Mouse (Mus musculus) kidney, embryonic 14.5 days (tissue): Measurements from ENCODE around the gene Lfng. TPM values are rescaled to one million over a fixed set of nuclear protein-coding genes. Genes with fewer than 3 reads are reported as not detected.

ENCODE experiments used
- ATAC-seq: fragments of 200-750 bp; cut with Nextera tagmentation; 2 replicates; pipeline ENCODE4 v1.8.0; 2017; ENCODE audit warnings: moderate number of reproducible peaks, mild to moderate bottlenecking, moderate TSS enrichment, moderate library complexity; ENCODE audit not compliant: low FRiP score, low TSS enrichment
- H3K27ac ChIP-seq: fragments of 300-500 bp; sonication (generic); 2 replicates; pipeline ENCODE4 v1.5.1; 2014; ENCODE audit warnings: low read depth, mild to moderate bottlenecking, low read length, moderate library complexity, mixed read lengths
- H3K27me3 ChIP-seq: fragments of 300-500 bp; sonication (generic); 2 replicates; pipeline ENCODE4 v1.6.1; 2014; ENCODE audit warnings: mild to moderate bottlenecking, low read length; ENCODE audit not compliant: control insufficient read depth, insufficient read depth
- H3K36me3 ChIP-seq: fragments of 300-500 bp; sonication (generic); 2 replicates; pipeline ENCODE4 v1.6.1; 2014; ENCODE audit warnings: low read length, mixed read lengths; ENCODE audit not compliant: control insufficient read depth, insufficient read depth
- H3K4me1 ChIP-seq: fragments of 300-500 bp; sonication (generic); 2 replicates; pipeline ENCODE4 v1.6.1; 2014; ENCODE audit warnings: low read length, mixed read lengths; ENCODE audit not compliant: control insufficient read depth, insufficient read depth
- H3K4me2 ChIP-seq: fragments of 300-500 bp; sonication (generic); replicated peaks from 2 replicates; pipeline ENCODE4 v1.6.1; 2014; ENCODE audit warnings: low read depth, mild to moderate bottlenecking, low read length
- H3K4me3 ChIP-seq: fragments of 300-500 bp; sonication (generic); 2 replicates; pipeline ENCODE4 v1.5.1; 2014; ENCODE audit warnings: mild to moderate bottlenecking, low read length
- H3K9ac ChIP-seq: fragments of 300-500 bp; sonication (generic); 2 replicates; pipeline ENCODE4 v1.6.1; 2014; ENCODE audit warnings: low read depth, mild to moderate bottlenecking, low read length, moderate library complexity
- H3K9me3 ChIP-seq: fragments of 300-500 bp; sonication (generic); 2 replicates; pipeline ENCODE4 v1.6.1; 2016; ENCODE audit warnings: low read length; ENCODE audit not compliant: control insufficient read depth
- WGBS: fragments of 180-500 bp; shearing (Covaris S2); extraction: QIAGEN DNeasy Blood & Tissue Kit; methylation state at CpG from one replicate; pipeline ENCODE4 v1.1.7; 2014; 5-methylcytosine and 5-hydroxymethylcytosine counted together
- polyA plus RNA-seq: library from polyadenylated mRNA; unstranded; fragments of >200 nt; fragmentation: Nextera tagmentation; extraction: Ambion mirVana; gene quantifications from 2 replicates; pipeline ENCODE4 v1.2.1, GENCODE M21; 2014

Gene Lfng
- polyA plus RNA-seq, 1 experiment from 2014 or later = 39.0 TPM

DNA sequence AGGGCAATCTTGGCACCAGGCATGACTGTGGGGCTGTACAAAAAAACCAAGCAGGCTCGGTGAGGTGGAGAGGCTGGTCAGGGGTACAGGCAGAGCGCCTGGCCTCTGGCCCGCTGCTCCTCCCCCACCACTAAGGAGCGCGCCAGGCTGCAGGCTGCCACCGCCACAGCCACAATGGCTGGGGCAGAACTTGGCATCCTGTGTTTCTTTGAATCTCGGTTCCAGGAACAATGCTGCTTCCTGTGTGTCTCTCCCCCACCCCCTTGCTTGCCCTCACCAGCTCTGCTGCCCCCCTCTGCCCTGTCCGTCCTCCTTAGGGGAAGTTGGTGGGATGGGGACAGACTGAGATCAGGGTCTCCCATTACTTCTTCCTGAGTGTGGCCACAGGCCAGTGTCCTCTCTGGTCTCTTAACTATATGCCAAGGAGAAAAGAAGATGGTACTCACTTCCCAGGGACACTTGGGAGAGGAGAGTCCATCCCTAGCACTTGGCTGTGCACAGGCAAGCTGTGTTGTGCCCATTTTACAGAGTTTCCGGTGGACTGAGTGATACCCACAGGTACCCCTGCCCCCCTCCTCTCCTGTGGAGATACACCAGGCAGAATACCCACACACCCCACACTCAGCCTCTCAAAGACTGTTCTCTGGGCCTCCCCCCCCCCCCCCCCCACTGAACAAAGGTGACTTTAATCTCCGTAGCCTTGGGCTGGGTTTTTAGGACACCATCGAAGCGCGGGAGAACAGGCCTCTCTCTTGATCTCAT, 2.6 kb downstream of the Lfng start:
- Histone ChIP-seq H3K27me3 (no peaks in the 10 kb centered on the region), H3K4me1 (peaks cover 62% of the 10 kb centered on the region), H3K4me2 (peak overlapping the region; percentile 88), H3K27ac (peak overlapping the region; percentile 89), H3K9ac (peak overlapping the region; percentile 86; the same call in 1 of the 2 replicates), H3K36me3 (peaks cover 24% of the 10 kb centered on the region), H3K9me3 (no peaks in the 10 kb centered on the region), H3K4me3 (peak overlapping the region; percentile 69)
- 22% methylated on average over 13 of the region's 13 CpGs for WGBS
- no peak for ATAC-seq

DNA sequence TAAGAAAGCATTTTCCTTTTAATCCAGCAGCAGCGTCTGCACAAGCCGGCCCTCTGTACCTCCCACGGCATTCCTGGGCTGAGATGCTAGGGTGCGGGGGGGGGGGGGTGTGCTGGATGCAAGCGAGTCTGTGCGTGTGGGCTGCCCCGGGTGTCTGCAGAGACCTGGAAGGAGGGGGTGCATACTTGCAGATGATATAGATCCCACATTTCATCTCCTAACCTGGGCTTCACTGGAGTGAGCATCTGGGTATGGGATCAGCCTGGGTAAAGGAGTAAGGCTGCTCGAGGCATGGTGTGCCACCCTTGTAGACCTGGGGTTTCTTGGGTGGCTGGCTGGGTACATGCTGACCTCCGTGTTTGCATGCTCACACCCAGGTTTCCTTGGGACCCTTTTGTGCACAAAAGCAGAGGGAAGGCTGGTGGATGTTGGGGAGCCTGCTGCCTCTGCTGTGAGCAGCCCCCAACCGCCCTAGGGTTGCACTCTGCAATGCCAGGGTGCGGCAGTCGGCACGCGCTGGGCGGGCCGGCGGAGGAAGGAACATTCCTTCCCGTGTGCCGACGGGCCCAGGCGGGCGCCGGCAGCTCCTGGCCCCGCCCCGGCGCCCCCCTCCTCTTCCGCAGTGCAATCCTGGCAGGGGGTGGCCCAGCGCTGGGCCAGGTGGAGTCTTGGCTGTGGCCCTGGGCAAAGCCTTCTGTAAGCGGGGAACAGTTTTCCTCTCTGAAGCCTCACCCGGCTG, 3.3 kb downstream of the Lfng start:
- H3K9ac ChIP-seq = peak overlapping the region; percentile 86
- H3K27ac ChIP-seq = peak overlapping the region; percentile 89
- 1% methylated on average over 30 of the region's 30 CpGs for WGBS
- peak overlapping the region; percentile 69 for H3K4me3 ChIP-seq
- peaks cover 60% of the 10 kb centered on the region for H3K4me1 ChIP-seq
- peak overlapping the region; percentile 88 for H3K4me2 ChIP-seq
- no peaks in the 10 kb centered on the region for H3K9me3 ChIP-seq
- peak; percentile 9; the same call in 1 of the 2 replicates for ATAC-seq
- no peaks in the 10 kb centered on the region for H3K27me3 ChIP-seq
- H3K36me3 ChIP-seq = peaks cover 28% of the 10 kb centered on the region

DNA sequence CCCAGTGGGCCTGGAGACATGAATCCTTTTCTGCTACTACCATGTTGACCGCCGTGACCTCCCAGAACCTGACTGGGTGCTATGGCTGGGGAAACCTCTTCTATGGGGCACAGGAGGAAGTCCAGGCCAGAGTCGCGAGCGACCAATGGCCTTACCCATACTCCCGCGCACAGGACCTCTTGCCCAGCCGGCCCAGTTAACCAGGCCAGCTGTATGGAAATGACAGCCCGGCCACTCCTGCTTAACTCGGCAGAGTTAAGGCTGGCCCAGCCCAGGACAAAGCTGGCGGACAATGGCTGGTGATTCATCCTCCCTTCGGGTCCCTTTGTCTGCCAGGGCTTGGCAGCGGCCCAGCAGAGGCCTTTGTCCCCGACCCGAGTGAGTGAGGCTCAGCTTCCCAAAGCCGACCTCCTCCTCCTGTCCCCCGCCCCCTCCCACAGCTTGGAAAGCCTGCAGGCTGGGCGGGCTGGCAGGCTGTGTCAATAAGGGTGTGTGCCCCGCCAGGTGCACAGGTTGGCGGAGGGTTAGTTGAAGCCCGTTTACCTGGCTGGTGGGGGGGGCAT, 4.0 kb downstream of the Lfng start:
- H3K27ac ChIP-seq = peak overlapping the region; percentile 89
- H3K4me1 ChIP-seq = peaks cover 53% of the 10 kb centered on the region
- H3K27me3 ChIP-seq = no peaks in the 10 kb centered on the region
- ATAC-seq = no peak
- no peaks in the 10 kb centered on the region for H3K9me3 ChIP-seq
- peak overlapping the region; percentile 69 for H3K4me3 ChIP-seq
- 8% methylated on average over 21 of the region's 21 CpGs for WGBS
- H3K9ac ChIP-seq = peak overlapping the region; percentile 86
- H3K4me2 ChIP-seq = peak overlapping the region; percentile 88
- H3K36me3 ChIP-seq = peaks cover 28% of the 10 kb centered on the region

DNA sequence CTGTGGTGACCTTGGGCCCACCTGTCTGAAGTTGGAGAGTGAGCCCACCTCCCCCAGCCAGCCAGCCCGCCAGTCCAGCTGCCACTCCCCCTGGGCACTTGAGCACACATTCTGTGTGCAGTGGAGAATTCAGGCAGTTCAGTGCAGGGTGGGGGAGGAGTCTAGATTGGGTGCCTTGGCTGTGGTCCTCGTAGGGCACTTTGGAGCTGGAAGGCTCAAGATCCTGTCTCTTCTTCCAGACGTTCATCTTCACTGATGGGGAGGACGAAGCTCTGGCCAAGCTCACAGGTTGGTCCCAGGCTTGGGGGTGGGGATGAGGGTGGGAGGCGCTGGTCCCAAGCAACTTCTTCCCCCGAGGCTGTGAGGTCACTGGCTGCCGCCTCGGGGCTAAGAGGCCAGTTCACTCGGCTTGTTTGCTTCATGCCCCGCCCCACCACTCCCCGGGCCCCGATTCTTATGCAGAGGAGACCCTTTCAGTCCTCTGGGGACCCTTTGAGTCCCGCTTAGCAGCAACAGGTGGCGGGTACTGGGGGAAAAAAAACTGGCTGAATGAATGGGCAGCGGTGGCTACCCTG, 4.6 kb downstream of the Lfng start:
- 22% methylated on average over 15 of the region's 15 CpGs for WGBS
- peaks cover 28% of the 10 kb centered on the region for H3K36me3 ChIP-seq
- peak overlapping the region; percentile 86 for H3K9ac ChIP-seq
- H3K4me2 ChIP-seq = peak overlapping the region; percentile 88
- H3K4me3 ChIP-seq = peak overlapping the region; percentile 69
- peaks cover 48% of the 10 kb centered on the region for H3K4me1 ChIP-seq
- ATAC-seq = no peak
- no peaks in the 10 kb centered on the region for H3K27me3 ChIP-seq
- H3K9me3 ChIP-seq = no peaks in the 10 kb centered on the region
- H3K27ac ChIP-seq = peak overlapping the region; percentile 89

DNA sequence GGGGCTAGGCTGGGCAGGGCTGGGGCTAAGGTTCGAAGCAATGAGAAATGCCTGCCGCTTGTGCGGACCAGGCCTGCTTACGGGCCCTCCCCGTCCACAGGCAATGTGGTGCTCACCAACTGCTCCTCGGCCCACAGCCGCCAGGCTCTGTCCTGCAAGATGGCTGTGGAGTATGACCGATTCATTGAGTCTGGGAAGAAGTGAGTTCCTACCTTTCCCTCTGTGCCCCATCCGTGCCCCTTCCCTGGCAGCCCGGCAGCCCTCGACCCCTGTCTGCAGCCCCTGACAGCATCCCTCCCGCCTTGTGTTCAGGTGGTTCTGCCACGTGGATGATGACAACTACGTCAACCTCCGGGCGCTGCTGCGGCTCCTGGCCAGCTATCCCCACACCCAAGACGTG, 5.1 kb downstream of the Lfng start:
- Histone ChIP-seq H3K9ac (0 out of 2 replicates have a peak overlapping the region, but pooled peaks have one; percentile 86), H3K4me3 (peak overlapping the region; percentile 69), H3K4me1 (peaks cover 48% of the 10 kb centered on the region), H3K36me3 (peaks cover 28% of the 10 kb centered on the region), H3K4me2 (peak overlapping the region; percentile 88), H3K27me3 (no peaks in the 10 kb centered on the region), H3K9me3 (no peaks in the 10 kb centered on the region), H3K27ac (peak overlapping the region; percentile 89; the same call in 1 of the 2 replicates)
- 61% methylated on average over 18 of the region's 18 CpGs for WGBS
- no peak for ATAC-seq

DNA sequence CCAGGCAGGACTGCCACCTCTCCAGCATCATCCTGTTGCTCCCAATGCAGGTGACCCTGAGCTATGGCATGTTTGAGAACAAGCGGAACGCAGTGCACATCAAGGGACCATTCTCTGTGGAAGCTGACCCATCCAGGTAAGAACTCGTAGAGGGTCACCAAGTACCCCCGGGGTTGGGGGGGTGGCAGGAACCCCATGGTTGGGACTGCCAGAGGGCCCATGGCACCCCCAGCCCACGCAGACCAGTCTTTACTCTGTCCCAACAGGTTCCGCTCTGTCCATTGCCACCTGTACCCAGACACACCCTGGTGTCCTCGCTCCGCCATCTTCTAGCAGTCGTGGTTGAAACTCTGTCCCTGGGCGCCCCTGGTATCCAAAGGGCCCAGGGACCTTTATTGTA, 7.0 kb downstream of the Lfng start:
- Histone ChIP-seq H3K4me1 (peaks cover 35% of the 10 kb centered on the region), H3K36me3 (peaks cover 28% of the 10 kb centered on the region), H3K27ac (no peak overlapping the region), H3K9ac (no peak overlapping the region), H3K4me2 (no peak overlapping the region), H3K4me3 (no peak overlapping the region), H3K27me3 (no peaks in the 10 kb centered on the region), H3K9me3 (no peaks in the 10 kb centered on the region)
- ATAC-seq = no peak
- 93% methylated on average over 10 of the region's 10 CpGs for WGBS

DNA sequence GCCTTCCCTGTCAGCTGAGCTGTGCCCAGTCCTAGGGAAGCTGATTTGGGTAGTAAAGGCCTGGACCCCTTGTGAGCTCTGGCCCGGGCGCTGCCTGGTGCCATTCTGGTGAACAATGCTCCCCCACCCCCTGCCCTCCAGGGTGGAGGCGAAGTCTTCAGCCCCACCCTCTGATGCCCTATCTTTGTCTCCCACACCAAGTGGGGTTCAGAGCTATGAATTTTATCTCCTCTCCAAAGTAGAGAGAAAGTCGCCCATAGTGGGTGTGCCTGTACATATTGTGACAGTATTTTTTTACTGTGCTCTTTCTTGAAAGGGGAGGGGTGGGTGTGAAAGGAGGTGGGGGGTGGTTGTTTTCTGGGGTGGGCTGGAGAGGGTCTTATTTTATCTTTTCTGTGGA, 7.7 kb downstream of the Lfng start:
- Histone ChIP-seq H3K27me3 (no peaks in the 10 kb centered on the region), H3K27ac (0 out of 2 replicates have a peak overlapping the region, but pooled peaks have one; percentile 6), H3K4me3 (no peak overlapping the region), H3K9ac (no peak overlapping the region), H3K36me3 (peaks cover 28% of the 10 kb centered on the region), H3K9me3 (no peaks in the 10 kb centered on the region), H3K4me1 (peaks cover 28% of the 10 kb centered on the region), H3K4me2 (no peak overlapping the region)
- WGBS = 92% methylated on average over 4 of the region's 4 CpGs
- no peak for ATAC-seq

DNA sequence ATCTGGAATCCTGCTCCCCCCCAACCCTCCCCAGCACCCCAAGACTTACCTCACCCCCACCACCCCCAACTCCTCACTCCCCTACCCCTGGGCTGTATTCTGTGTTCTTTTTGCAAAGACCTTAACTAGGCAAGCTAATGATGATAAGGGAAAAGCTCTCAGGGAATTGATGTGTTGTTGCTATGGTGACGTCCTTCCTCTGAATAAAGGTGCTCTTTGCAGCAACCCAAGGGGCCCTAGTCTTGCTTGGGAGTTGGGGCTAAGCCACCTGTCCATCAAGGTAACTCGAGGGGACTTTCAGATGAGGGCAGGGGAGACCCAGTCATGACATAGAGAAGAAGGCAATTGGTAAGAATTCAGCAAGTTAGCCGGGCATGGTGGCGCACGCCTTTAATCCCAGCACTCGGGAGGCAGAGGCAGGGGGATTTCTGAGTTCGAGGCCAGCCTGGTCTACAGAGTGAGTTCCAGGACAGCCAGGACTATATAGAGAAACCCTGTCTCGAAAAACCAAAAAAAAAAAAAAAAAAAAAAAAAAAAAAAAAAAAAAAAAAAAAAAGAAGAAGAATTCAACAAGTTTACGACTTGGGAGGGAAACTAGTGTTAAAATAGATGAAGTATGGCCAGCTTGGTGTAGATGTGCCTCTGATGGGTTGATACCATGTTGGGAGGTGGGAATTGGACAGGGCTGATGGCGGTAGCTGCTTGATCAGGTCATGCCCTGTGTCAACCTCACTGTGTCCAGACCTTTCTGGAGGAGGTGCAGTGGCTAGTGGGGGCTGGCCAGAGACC, 8.4 kb downstream of the Lfng start:
- H3K4me1 ChIP-seq = peaks cover 21% of the 10 kb centered on the region
- no peaks in the 10 kb centered on the region for H3K27me3 ChIP-seq
- no peak overlapping the region for H3K27ac ChIP-seq
- no peak for ATAC-seq
- no peak overlapping the region for H3K4me2 ChIP-seq
- H3K36me3 ChIP-seq = peaks cover 28% of the 10 kb centered on the region
- H3K9me3 ChIP-seq = no peaks in the 10 kb centered on the region
- WGBS = 84% methylated on average over 9 of the region's 10 CpGs
- H3K4me3 ChIP-seq = no peak overlapping the region
- H3K9ac ChIP-seq = no peak overlapping the region
